Mouse (Mus musculus) liver, embryonic 14.5 days (tissue): ENCODE measurements around the gene Thumpd3.

Source experiments
- CTCF ChIP-seq: IDR thresholded peaks from 2 replicates; pipeline ENCODE4 v1.5.1; 2016; ENCODE audit warnings: antibody characterized with exemption, low read depth, control low read depth
- EP300 ChIP-seq: IDR thresholded peaks from 2 replicates; pipeline ENCODE4 v1.6.1; 2016; ENCODE audit warnings: antibody characterized with exemption, low read depth

DNA sequence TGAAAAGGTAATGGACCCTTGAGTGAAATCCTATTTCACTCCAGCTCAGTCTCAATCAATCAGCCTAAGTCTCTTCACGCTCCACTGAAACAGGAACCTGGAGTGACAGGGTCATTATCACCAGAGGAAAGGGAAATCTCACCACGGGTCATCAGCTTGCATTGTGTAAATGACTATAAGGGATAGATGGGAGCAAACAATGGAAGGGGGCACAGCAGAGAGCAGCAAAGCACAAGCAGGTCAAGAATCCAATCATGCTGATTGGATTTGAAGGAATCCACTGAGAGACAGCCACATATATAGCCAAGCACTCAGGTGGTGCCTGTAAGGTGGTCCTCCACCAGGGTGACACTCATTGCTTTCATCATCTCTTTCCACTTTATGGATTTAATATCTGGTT, 18.6 kb upstream of the Thumpd3 start:
- no peak for TF ChIP-seq EP300
- TF ChIP-seq CTCF: no peak
